Mouse (Mus musculus) embryonic facial prominence, embryonic 13.5 days (tissue): ENCODE measurements around the gene Abraxas2. TPM values are rescaled to one million over a fixed set of nuclear protein-coding genes. Genes with fewer than 3 reads are reported as not detected.

Source experiments
- ATAC-seq: fragments of 200-750 bp; cut with Nextera tagmentation; 2 replicates; pipeline ENCODE4 v1.8.0; 2017; ENCODE audit warnings: low read depth; ENCODE audit not compliant: insufficient number of reproducible peaks, insufficient read depth, low FRiP score, low TSS enrichment
- H3K27ac ChIP-seq: fragments of 300-500 bp; sonication (generic); 2 replicates; pipeline ENCODE4 v1.5.1; 2015; ENCODE audit warnings: moderate library complexity, mild to moderate bottlenecking, inconsistent platforms
- H3K27me3 ChIP-seq: fragments of 300-500 bp; sonication (generic); 2 replicates; pipeline ENCODE4 v1.6.1; 2015; ENCODE audit warnings: mild to moderate bottlenecking, inconsistent platforms
- H3K36me3 ChIP-seq: fragments of 300-500 bp; sonication (generic); 2 replicates; pipeline ENCODE4 v1.6.1; 2015; ENCODE audit warnings: mild to moderate bottlenecking, inconsistent platforms
- H3K4me1 ChIP-seq: fragments of 300-500 bp; sonication (generic); 2 replicates; pipeline ENCODE4 v1.6.1; 2015; ENCODE audit warnings: inconsistent platforms
- H3K4me2 ChIP-seq: fragments of 300-500 bp; sonication (generic); 2 replicates; pipeline ENCODE4 v1.6.1; 2015; ENCODE audit warnings: moderate library complexity, mild to moderate bottlenecking, inconsistent platforms
- H3K4me3 ChIP-seq: fragments of 300-500 bp; sonication (generic); 2 replicates; pipeline ENCODE4 v1.5.1; 2015; ENCODE audit warnings: mild to moderate bottlenecking, inconsistent platforms
- H3K9ac ChIP-seq: fragments of 300-500 bp; sonication (generic); 2 replicates; pipeline ENCODE4 v1.6.1; 2015; ENCODE audit warnings: mild to moderate bottlenecking, inconsistent platforms
- H3K9me3 ChIP-seq: fragments of 300-500 bp; sonication (generic); 2 replicates; pipeline ENCODE4 v1.6.1; 2016; ENCODE audit warnings: inconsistent platforms
- WGBS: fragments of 180-500 bp; shearing (Covaris S2); methylation state at CpG from one replicate; pipeline ENCODE4 v1.1.7; 2015; ENCODE audit warnings: mixed read lengths; 5-methylcytosine and 5-hydroxymethylcytosine counted together
- polyA plus RNA-seq: library from polyadenylated mRNA; unstranded; fragments of >200 nt; fragmentation: Nextera tagmentation; extraction: Ambion mirVana; gene quantifications from 2 replicates; pipeline ENCODE4 v1.2.1, GENCODE M21; 2015

The Abraxas2 gene
- polyA plus RNA-seq, 1 experiment from 2014 or later: 48.8 TPM

- H3K9me3 ChIP-seq: no peaks in the 10 kb centered on the region
- WGBS: 70% methylated on average over 5 of the region's 5 CpGs
- H3K4me3 ChIP-seq: no peak overlapping the region
- H3K4me2 ChIP-seq: no peak overlapping the region
- H3K27me3 ChIP-seq: no peaks in the 10 kb centered on the region
- peaks cover 13% of the 10 kb centered on the region for H3K4me1 ChIP-seq
- H3K9ac ChIP-seq: no peak overlapping the region
- H3K36me3 ChIP-seq: no peaks in the 10 kb centered on the region
- no peak for ATAC-seq
- H3K27ac ChIP-seq: no peak overlapping the region
Observed at GRCm38 (mm10) chr7:132858043-132858608, 899 bp upstream of the Abraxas2 start.

- Histone ChIP-seq H3K4me1 (peaks cover 3% of the 10 kb centered on the region; the same call in 1 of the 2 replicates), H3K4me2 (no peak overlapping the region), H3K36me3 (peaks cover 58% of the 10 kb centered on the region), H3K9me3 (no peaks in the 10 kb centered on the region), H3K4me3 (no peak overlapping the region), H3K27ac (no peak overlapping the region), H3K27me3 (no peaks in the 10 kb centered on the region), H3K9ac (no peak overlapping the region)
- no peak for ATAC-seq
- WGBS: 93% methylated on average over 9 of the region's 9 CpGs
Observed at GRCm38 (mm10) chr7:132866316-132866715, 7.3 kb downstream of the Abraxas2 start.

DNA sequence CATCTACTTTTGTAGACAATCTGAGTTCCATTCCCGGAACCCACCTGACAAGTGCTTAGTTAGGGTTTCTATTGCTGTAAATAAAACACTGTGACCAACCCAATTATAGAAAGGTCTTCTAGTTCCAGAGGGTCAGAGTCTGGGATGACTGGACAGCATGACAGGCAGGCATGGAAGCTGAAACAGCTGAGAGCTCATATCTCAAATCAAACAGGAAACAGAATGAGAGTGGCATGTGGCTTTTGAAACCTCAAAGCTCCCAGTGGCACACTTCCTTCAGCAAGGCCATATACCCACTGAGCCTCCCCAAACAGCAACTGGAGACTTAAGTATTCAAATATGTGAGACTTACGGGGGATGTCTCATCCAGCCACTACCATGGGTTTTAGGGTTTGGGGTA, 14.0 kb downstream of the Abraxas2 start:
- Histone ChIP-seq H3K27ac (no peak overlapping the region), H3K27me3 (no peaks in the 10 kb centered on the region), H3K4me1 (no peaks in the 10 kb centered on the region), H3K9ac (no peak overlapping the region), H3K4me3 (no peak overlapping the region), H3K36me3 (peaks cover 86% of the 10 kb centered on the region), H3K9me3 (no peaks in the 10 kb centered on the region), H3K4me2 (no peak overlapping the region)
- ATAC-seq: no peak
- 89% methylated on average over 2 of the region's 2 CpGs for WGBS

DNA sequence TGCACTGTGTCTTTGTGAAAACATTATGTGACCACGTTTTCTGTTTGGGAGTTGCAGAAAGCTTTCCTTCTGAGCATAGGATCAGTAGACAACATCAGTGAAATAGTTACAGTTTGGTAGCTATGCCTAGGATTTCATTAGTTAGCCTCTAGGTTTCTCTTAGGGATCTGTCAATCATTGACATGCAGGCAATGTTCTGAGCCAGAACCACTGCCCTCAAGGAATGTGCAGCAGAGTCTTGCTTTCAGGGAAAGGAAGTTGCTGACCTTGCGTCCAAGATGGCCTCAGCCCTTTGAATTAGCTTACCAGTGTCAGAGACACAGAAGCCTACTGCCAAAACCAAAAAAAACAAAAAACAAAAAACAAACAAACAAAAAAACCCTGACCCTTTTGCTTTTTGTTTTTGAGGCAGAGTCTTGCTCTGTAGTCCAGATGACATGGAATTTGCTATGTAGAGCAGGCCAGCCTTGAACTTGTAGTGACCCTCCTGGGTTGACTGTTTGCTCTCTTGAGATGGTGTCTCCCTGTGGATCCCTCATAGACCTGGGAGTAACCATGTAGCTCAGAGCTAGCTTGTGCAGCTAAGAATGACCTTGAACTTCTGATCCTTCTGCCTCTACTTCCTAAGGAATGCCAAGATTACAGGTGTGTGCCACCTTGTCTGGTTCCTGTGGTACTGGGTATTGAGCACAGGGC, 16.5 kb downstream of the Abraxas2 start:
- Histone ChIP-seq H3K4me1 (no peaks in the 10 kb centered on the region), H3K9ac (no peak overlapping the region), H3K9me3 (no peaks in the 10 kb centered on the region), H3K27me3 (no peaks in the 10 kb centered on the region), H3K36me3 (peaks cover 88% of the 10 kb centered on the region), H3K27ac (no peak overlapping the region), H3K4me3 (no peak overlapping the region), H3K4me2 (no peak overlapping the region)
- 83% methylated on average over 2 of the region's 2 CpGs for WGBS
- ATAC-seq: no peak

- Histone ChIP-seq H3K4me3 (no peak overlapping the region), H3K4me1 (no peaks in the 10 kb centered on the region), H3K9ac (no peak overlapping the region), H3K27ac (no peak overlapping the region), H3K36me3 (peaks cover 91% of the 10 kb centered on the region), H3K9me3 (no peaks in the 10 kb centered on the region), H3K4me2 (no peak overlapping the region), H3K27me3 (no peaks in the 10 kb centered on the region)
- ATAC-seq: no peak
- 86% methylated on average over 1 of the region's 1 CpGs for WGBS
Observed at GRCm38 (mm10) chr7:132880276-132880675, 21.3 kb downstream of the Abraxas2 start.

DNA sequence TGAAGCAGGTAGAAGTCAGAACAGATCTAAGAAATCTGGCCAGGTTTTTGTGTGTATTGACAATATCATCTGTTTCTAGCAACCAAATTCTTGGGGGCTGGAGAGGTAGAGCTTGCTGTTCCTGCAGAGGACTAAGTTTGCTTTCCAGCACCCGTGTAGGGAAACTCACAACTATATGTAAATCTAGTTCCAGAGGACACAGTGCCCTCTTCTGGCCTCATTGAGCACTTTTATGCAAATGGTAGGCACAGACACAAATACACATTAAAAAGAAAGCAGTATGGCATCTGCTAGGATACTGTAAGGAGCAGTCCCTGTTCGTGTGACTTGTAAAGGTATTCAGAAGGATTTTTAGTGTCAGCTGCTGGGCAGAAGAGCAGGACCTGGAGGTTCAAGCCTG, 23.3 kb downstream of the Abraxas2 start:
- peaks cover 75% of the 10 kb centered on the region for H3K36me3 ChIP-seq

GRCm38 (mm10) chr7:132884031-132884430, 25.0 kb downstream of the Abraxas2 start:
- no peak overlapping the region for H3K27ac ChIP-seq
- peaks cover 4% of the 10 kb centered on the region; the same call in 1 of the 2 replicates for H3K4me1 ChIP-seq
- H3K4me3 ChIP-seq: no peak overlapping the region
- H3K36me3 ChIP-seq: peaks cover 62% of the 10 kb centered on the region
- H3K4me2 ChIP-seq: no peak overlapping the region
- no peaks in the 10 kb centered on the region for H3K27me3 ChIP-seq
- H3K9ac ChIP-seq: no peak overlapping the region
- WGBS: 82% methylated on average over 7 of the region's 7 CpGs
- no peak for ATAC-seq
- no peaks in the 10 kb centered on the region for H3K9me3 ChIP-seq

More for the DNA sequence above, 23.3 kb downstream of the Abraxas2 start:
- Histone ChIP-seq H3K27me3 (no peaks in the 10 kb centered on the region), H3K9me3 (no peaks in the 10 kb centered on the region), H3K4me3 (no peak overlapping the region), H3K9ac (no peak overlapping the region), H3K4me1 (peaks cover 2% of the 10 kb centered on the region; the same call in 1 of the 2 replicates), H3K4me2 (no peak overlapping the region), H3K27ac (no peak overlapping the region)
- 63% methylated on average over 2 of the region's 2 CpGs for WGBS
- no peak for ATAC-seq

- no peak overlapping the region for H3K4me3 ChIP-seq
- peaks cover 4% of the 10 kb centered on the region; the same call in 1 of the 2 replicates for H3K4me1 ChIP-seq
- H3K27ac ChIP-seq: no peak overlapping the region
- H3K9me3 ChIP-seq: no peaks in the 10 kb centered on the region
- no peak overlapping the region for H3K4me2 ChIP-seq
- peaks cover 32% of the 10 kb centered on the region for H3K36me3 ChIP-seq
- H3K27me3 ChIP-seq: no peaks in the 10 kb centered on the region
- WGBS: 37% methylated on average over 7 of the region's 7 CpGs
- H3K9ac ChIP-seq: no peak overlapping the region
- no peak for ATAC-seq
Observed at GRCm38 (mm10) chr7:132887019-132887804, 28.2 kb downstream of the Abraxas2 start.

- no peak overlapping the region for H3K4me3 ChIP-seq
- H3K27ac ChIP-seq: no peak overlapping the region
- peaks cover 4% of the 10 kb centered on the region; the same call in 1 of the 2 replicates for H3K4me1 ChIP-seq
- no peak overlapping the region for H3K4me2 ChIP-seq
- no peaks in the 10 kb centered on the region for H3K27me3 ChIP-seq
- no peak overlapping the region for H3K9ac ChIP-seq
- ATAC-seq: no peak
- 65% methylated on average over 3 of the region's 3 CpGs for WGBS
- H3K36me3 ChIP-seq: peaks cover 23% of the 10 kb centered on the region
- no peaks in the 10 kb centered on the region for H3K9me3 ChIP-seq
Observed at GRCm38 (mm10) chr7:132888052-132888451, 29.0 kb downstream of the Abraxas2 start.

DNA sequence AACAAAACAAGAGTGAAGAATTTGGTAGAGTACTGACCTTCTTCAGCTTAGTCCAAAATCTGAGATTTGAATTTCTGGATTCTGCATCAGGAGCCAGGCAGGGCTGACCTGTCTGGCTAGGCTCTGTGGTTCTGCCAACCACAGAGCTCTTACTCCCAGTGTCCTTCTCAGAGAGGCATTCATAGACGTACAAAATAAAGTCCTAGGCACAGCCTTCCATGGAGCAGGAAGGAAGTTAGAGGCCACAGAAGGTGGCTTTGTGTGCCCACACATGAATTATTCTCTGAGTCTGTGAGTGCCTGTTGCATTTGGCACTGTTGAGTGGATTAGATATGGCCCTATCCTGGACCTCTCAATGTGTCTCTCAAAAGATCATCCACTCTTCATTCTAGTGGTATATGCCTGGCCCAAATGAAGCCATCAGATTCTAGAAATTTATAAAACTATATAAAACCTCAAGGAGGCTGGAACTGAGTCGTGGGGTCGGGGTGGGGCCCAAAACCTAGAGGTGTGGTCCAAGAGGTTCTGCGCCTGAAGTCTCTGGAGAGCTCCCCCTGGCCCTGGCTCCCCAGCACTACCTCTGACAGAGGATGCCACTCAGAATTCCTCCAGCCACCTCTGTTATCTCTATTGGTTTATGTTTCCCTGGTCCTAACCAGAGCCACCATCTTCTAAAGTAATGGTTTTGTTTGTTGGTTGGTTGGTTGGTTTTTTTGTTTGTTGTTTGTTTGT, 29.7 kb downstream of the Abraxas2 start:
- Histone ChIP-seq H3K9me3 (no peaks in the 10 kb centered on the region), H3K27me3 (no peaks in the 10 kb centered on the region), H3K4me2 (no peak overlapping the region), H3K27ac (no peak overlapping the region), H3K36me3 (peaks cover 17% of the 10 kb centered on the region), H3K4me3 (no peak overlapping the region), H3K9ac (no peak overlapping the region), H3K4me1 (peaks cover 4% of the 10 kb centered on the region; the same call in 1 of the 2 replicates)
- no peak for ATAC-seq
- 72% methylated on average over 4 of the region's 4 CpGs for WGBS

- Histone ChIP-seq H3K4me2 (no peak overlapping the region), H3K9ac (no peak overlapping the region), H3K27me3 (no peaks in the 10 kb centered on the region), H3K9me3 (no peaks in the 10 kb centered on the region), H3K36me3 (peaks cover 7% of the 10 kb centered on the region), H3K4me3 (no peak overlapping the region), H3K4me1 (peaks cover 4% of the 10 kb centered on the region; the same call in 1 of the 2 replicates), H3K27ac (no peak overlapping the region)
- ATAC-seq: no peak
- 89% methylated on average over 8 of the region's 8 CpGs for whole genome bisulfite sequencing
Observed at GRCm38 (mm10) chr7:132889691-132890090, 30.7 kb downstream of the Abraxas2 start.
